Mouse (Mus musculus) thymus, postnatal 10 days (tissue): ENCODE measurements around the gene Xpo1.
"Not testable (repeated sequence)": the region's sequence is repeated elsewhere in the genome, so short reads cannot be mapped to it uniquely, and the experiment has no call there.

Source experiments
- DNase-seq, 2 experiments: peaks; one replicate each; pipeline ENCODE4 v3.0.0; 2021; ENCODE audit warnings: low spot score in 2 of 2

Xpo1 gene

DNA sequence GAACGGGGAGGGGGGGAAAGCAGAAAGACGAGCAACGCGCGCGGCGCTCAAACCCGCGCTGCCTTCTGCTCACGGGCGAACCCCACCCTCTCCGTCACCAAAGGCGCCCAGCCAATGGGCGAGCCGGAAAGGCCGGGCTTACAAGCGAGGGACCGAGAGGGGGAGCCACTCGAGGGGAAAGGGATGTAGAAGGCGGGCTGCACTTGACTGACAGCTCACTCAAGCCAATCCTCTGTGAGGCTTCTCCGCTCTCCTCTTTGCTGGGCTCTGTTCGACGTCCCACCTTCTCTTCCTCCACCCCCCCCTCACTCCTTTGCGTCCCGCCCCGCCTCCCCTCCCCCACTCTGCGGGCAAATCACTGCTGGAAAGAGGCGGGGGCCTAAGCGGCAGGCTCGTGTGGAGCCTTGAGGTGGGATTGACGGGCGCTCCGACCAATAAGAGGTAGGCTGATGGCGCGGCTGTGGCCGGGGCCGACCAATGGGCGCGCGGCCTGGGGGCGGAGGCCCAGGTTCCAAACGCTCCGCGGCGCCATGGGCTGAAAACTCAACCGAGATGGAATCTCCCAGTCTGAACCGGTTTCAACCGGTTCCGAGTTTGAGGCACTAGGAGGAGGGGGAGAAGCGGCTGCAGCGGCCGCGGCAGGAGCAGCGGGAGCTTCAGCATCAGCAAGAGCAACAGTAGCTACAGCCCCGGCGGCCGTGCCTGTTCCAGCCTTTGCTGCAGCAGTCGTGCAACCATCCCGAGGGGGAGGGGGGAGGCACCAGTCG lies at the start of gene Xpo1:
Gene Xpo1, plus strand, starts transcription at position 615 of the 767 bp plus-strand sequence.
- peak; percentile 99 for DNase-seq

DNA sequence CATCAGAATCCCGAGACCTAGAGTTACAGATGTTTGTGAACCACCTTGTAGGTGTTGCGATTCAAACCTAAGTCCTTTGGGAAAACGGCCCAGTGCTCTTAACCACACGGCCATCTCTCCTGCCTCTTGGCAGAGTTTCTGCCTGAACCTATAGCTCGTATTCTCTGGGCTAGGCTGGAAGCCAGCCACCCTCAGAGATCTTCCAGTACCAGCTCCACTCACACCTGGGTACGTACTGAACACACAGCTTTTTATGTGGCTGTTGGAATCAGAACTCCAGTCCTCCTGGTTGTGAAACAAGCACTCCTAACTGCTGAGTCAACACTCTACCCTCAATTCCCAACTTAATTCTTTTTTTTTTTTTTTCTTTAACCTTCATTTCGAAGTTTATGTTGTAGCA lies 46.1 kb upstream of the Xpo1 start:
- no peak for DNase-seq

DNA sequence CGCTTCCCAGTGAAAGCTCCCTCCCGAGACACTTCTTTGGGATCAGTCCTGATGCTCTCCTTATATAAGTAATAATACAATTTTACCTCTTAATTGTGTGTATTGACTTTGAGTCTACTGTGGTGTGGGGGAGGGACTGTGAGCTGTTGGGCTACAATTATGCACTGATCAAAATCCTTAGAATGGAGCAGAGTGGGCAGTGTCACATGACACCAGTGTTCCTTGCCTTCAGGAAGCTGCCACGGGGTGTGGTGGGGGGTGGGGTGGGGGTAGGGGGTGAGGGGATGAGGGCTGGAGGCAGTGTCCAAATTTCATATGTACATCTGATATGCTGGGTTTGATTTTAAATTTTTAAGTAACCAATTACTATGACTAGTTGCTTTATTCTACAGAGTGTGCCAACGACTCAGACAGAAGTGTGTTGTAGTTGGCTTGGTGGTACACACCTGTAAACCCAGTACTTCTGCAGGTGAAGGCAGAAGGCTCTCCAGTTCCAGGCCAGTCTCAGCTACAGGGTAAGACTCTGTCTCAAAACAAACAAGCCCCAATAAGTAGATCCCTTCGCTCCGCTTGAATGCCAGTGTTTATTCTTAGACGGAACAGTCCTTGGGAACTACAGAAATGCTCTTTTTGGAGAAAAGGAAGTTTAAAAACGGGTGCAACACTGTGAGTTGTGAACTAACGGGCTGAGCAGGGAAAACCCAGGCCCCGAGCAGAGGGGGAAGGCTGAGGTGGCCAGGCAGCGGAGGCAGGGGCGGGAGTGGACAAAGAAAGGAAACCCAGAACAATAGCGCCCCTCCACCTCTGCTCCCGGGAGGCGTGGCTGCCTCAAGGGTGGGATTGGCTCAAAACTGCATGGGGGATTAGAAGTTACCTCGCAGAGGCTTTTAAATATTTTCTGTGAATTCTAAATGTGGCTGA lies 45.0 kb upstream of the Xpo1 start:
- no peak for DNase-seq

GRCm38 (mm10) chr11:23217430-23217829 lies 38.4 kb upstream of the Xpo1 start:
- no peak for DNase-seq

DNA sequence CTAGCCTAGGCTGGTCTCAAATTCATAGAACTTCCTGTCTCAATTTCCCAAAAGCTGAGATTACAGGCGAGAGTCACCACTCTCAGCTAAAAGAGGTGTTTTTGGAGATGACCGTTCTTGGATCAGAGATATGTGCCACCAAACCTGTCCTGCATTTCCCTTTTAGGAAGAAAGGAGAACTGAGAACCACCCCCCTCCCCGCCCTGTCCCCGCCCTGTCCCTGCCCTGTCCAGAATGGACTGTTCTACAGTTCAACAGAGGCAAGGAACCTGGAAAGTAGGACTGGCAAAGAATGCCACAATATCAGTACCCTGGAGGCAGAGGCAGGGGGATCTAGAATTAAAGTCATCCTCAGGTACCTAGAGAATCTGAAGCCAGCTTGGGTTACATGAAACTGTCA lies 19.8 kb upstream of the Xpo1 start:
- DNase-seq = no peak

- no peak for DNase-seq
Observed at GRCm38 (mm10) chr11:23253931-23254330, 1.9 kb upstream of the Xpo1 start.

DNA sequence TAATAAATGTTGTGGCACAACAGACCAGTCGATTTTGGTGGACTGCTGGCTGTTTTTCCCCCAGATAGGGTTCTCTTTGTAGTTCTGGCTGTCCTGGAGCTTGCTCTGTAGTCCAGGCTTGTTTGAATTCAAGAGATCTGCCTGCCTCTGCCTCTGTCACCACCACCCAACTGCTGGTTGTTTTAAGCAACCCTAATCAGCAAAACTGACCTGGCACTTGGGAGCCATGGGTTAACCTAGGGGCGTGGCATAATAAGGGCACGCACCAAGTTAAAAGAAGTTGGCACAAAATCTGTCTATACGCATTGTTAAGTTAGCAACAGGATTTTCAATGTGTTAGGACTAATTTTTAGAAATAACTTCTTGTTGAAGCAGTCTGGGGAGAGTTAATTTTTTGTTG lies 1.3 kb upstream of the Xpo1 start:
- DNase-seq = no peak

GRCm38 (mm10) chr11:23255053-23255426 lies 801 bp upstream of the Xpo1 start:
- no peak for DNase-seq

DNA sequence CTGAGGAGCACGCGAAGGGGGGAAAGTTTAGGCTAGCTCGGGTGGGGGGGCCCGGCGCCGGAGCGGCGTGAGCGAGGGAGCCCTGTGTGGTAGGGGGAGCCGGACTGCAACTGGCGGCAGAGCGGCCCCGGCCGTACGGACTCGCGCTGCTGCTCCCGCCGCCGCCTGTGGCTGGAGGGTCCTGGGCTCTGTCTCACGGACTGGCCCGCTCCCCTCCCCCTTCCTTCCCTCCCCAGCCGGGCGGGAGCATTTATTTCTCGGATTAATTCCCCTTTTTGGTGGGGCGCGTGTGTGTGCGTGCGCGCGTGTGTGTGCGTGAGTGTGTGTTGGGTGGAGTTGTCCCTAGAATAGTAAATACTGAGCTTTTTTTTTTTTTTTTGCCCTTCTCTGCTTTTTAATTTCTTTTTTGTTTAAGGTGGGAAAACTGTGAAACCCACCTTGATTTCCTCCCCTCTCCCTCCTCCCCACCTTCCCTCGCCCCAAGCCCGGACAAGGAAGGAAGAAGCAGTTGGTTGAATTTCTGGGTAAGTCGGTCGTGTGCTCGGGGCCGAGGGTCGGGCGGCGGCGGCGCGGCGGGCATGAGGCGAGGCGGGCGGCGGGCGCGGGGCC lies 457 bp downstream of the Xpo1 start:
- DNase-seq = no peak

DNA sequence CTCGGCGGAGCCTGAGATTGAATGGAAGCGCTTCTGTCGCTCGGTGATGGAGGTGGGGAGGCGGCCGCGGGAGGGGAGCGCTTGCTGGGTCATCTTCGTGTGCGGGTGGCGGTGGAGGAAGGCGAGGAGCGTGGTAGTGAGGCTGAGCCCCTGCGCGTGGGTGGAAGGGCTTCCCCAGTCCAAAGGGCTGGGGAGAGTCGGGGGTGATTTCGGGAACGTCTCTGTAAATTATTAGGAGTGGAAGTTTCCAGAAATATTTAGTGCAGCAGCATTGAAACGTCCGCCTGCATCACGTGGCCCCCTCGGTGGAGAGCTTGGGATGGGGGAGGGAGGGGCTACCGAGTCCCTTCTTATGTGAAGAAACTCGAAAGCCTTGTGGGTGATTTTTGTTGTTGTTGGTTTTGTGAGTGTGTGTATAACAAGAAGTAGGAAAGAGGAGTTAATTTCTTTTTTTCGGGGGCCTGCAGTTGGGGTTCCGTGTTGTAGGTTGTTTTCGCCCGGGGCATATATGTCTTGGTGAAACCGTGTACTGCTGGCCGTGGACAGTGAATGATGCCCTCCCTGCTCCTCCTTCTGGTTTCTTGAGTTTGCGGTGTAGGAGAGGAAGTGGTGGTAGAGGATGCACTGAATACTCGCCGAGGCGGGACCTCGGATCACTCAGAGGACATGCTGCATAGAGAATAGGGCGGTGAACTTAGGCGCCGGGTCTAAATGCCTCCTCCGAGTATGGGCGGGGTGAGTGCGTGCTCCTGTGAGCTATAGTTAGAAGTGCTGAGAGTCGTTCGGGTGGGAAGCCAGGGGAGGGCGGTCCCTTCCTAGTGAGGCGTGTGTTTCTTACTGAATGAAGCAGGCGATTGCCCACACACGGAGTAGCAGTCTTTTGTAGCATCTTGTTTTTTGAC lies 1.2 kb downstream of the Xpo1 start:
- DNase-seq = peak; percentile 72 to 74

DNA sequence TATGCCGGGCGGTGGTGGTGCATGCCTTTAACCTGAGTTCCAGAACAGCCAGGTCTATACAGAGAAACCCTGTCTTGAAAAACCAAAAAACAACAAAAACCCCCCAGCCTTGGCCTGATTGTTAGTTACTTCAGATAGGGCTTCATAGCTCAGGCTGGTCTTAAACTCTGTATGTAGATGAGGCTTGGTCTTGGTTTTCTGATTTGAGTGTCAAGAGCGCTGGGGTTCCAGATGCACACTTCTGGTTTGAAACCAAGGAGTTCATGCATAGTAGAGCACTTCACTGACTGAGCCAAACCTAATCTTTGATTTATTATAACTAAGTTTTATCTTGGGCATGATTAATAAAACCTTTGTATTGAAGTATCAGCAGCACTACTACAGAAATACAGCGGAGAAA lies 3.2 kb downstream of the Xpo1 start:
- DNase-seq = no peak

DNA sequence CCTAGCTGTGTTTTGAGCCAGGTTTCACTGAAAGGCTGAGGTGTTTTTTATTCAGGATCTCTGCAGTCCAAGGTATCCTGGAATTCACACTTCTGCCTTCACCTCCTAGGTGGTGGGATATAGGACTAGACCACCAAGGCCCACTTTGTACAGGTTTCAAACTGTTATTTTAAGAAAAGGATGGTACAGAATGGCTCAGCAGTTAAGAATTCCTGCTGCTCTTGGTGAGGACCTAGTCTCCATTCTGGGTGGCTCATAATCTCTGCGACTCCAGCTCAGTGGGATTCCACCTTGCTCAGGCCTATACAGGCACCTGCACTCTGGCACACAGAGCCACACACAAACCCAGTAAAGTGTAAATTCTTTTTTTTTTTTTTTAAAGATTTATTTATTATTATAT lies 3.6 kb downstream of the Xpo1 start:
- DNase-seq = no peak

DNA sequence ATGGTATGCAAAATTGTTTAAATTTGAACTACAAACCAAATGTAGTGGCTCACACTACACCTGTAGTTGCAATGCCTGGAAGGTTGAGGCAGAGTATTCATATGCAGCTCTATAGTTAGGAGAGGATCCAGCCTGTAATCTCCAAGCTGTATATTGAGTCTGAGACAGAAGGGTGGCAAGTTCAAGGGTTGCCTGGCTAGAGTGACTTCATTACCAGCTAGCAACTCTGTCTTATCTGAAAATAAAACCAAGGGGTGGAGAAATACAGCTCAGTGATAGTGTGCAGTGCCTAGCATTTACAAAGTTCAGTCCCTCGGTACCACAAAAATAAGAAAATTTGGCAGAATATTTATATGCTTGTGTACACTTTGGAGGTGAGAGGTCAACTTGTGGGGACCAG lies 4.3 kb downstream of the Xpo1 start:
- DNase-seq = no peak

DNA sequence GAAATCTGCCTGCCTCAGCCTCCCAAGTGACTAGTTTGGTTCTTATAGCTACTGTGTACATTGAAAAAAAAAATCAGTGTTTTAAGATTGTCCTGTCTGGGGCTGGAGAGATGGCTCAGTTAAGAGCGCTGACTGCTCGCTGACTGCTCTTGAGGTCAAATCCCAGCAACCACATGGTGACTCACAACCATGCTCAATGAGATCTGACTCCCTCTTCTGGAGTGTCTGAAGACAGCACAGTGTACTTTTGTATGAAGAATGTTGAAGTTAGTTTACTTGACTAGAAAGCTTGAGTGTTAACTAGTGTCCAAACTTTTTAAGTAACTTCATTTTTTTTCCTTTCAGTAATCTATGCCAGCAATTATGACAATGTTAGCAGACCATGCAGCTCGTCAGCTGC lies 5.6 kb downstream of the Xpo1 start:
- DNase-seq = no peak

DNA sequence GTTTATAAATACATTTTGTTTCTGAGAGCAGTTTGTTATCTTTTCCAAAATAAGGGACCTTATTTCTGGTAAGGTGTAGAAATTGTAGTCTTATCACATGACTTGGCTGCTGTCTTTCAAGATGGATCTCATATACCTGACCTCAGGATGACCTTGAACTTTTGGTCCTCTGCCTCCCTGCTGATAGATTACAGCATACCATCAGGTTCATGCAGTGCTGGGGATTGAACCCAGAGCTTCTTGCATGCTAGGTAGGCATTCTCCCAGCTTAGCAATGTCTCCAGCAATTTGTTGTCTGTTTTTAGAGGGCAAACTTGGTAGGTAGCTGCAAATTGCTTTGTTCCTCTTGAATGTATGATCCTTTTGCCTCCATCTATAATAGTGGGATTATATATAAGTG lies 9.1 kb downstream of the Xpo1 start:
- DNase-seq = no peak

DNA sequence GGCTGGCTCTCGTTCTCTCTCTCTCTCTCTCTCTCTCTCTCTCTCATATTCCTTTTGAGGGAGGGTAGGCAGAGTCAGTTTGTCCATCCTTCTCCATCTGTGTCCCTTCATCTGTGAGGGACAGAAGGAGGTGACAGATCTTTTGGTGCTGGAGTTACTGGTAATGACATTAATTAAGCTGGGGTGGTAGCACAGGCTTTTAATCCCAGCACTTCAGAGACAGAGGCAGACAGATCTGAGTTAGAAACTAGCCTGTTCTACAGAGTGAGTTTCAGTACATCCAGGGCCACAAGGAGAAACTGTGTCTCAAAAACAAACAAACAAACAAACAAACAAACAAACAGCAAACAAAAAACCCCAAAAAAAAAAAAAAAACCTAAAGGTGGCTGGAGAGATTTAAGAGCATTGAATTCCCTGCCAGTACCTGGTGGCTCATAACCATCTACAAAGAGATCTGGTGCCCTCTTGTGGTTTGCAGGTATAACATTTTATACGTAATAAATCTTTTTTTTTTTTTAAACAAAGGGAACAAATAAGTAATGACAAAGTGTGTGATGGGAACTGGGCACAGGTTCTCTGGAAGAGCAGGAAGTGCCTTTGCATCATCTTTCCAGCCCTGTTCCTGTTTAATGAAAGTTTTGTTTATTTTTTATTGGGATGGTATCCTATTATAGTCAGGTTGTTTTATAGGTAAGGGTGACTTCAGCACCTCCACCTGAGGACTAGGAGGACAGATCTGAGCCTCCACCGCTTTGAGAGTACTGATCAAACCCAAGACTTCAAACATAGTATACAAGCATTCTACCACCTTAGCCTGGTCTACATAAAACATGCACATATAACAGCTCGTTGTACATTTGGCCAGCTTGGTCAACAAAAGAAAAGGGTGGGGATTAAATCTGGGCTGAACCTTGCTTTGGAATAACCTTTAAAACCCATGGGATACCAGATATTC lies 16.2 kb downstream of the Xpo1 start:
- DNase-seq = peak in 1 of 2 experiments; percentile 70

GRCm38 (mm10) chr11:23275780-23276179 lies 19.9 kb downstream of the Xpo1 start:
- no peak for DNase-seq

DNA sequence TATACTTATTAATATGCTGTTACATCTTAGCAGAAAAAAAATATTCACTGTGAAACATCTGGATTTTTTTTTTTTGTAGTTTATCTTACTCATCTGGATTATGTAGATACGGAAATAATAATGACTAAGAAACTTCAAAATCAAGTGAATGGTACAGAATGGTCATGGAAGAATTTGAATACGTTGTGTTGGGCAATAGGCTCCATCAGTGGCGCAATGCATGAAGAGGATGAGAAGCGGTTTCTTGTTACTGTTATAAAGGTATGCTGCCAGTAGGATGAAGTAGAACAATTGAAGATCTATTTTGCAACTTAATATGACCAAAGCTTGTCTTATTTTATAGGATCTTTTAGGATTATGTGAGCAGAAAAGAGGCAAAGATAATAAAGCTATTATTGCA lies 28.6 kb downstream of the Xpo1 start:
- no peak for DNase-seq

DNA sequence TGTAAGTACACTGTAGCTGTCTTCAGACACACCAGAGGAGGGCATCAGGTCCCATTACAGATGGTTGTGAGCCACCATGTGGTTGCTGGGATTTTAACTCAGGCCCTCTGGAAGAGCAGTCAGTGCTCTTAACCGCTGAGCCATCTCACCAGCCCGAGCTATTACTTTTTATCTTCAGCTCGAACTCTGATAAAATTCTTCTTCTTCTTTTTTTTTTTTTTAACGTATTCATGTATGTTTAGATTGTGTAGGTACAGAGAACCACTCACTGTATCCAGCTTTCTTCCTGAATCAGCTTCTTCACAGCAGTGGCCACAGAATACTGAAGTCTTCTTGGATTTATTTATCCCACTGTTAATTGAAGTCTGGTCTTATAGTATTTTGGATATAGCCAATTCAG lies 33.0 kb downstream of the Xpo1 start:
- DNase-seq = not testable (repeated sequence)

GRCm38 (mm10) chr11:23297379-23297778 lies 41.5 kb downstream of the Xpo1 start:
- no peak for DNase-seq
